Mouse (Mus musculus) cerebellum, adult 8-10 months (tissue): ENCODE measurements around the gene Scnm1.

Source experiments
- DNase-seq: peaks from one replicate; pipeline ENCODE4 v3.0.0; 2022

Gene Scnm1

DNA sequence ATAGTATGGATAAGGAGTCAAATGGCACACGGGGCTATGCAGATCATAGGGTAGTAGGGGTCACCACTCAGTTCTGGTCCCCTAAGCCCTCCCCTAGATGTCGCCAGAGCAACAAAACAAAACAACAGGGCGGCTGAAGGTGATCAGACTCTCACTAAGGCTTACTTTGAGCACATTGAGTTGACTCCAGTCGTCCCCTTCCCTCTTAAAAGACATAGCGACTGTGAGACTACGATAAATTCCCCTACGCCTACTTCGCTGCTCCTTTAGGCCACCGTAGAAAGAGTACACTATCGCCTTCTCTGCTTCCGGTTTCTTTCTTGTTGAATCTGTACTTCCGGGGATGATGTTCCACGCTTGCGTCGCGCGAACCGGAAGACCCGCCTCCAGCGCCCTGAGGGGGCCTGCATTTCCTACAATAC lies at the start of gene Scnm1, which contains the start of gene Lysmd1:
Gene Scnm1, minus strand, starts transcription at position 332 of the 422 bp plus-strand sequence.
Gene Lysmd1, plus strand, starts transcription at position 409 of the 422 bp plus-strand sequence.
- peak; percentile 87 for DNase-seq

DNA sequence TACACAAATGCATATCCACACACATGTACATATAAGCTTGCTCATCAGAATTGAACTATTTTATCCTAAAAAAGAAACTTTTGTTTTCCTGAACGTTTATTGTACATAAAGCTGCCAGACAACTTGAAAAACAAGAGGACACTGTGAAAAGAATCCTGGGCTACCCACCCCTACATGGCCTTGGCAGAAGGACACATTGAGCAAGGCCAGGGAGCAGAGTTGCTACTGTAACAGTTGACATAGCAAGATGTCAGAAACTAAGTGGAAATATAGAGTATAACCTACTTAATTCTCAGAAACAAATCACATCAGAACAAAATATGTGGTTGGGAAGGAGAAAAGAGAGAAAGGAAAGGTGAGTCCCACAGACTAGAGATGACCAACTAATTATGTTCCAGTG lies 48.0 kb upstream of the Scnm1 start:
- no peak for DNase-seq

DNA sequence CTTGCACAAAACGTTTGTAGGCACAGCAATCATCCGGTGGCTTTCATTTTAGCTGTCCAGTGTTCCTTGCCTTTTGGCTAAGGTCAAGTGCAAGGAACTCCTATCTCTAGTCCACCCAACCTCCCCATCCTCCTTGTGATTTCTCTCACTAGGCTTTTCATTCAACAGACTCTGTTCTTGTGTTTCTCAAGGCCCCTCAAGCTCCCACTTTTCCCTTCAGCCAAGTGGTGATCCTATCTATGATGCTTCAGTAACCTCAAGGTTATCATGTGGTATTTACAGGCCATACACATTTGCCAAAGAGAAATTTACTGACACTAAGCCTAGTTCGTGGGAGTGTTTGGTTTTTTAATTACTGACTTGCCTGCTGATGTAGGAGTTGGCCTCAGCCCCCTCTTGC lies 46.1 kb upstream of the Scnm1 start:
- DNase-seq: no peak

DNA sequence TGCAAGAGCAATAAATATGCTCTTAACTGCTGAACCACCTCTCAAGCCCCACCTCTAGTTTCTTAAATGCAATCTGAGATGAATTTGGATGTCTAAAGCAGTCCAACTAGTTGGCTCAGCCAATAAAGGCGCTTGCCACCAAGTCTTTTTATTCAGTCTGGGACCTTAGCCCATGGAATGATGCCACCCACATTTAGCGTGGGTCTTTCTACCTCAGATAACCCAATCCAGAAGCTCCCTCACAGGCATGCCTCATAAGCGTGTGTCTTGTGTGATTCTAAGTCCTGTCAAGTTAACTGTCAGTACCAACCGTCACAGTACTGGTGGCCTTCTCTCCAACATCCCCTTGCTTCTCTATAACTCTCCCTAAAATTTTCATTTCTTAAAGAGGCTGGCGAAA lies 45.1 kb upstream of the Scnm1 start:
- DNase-seq: no peak

DNA sequence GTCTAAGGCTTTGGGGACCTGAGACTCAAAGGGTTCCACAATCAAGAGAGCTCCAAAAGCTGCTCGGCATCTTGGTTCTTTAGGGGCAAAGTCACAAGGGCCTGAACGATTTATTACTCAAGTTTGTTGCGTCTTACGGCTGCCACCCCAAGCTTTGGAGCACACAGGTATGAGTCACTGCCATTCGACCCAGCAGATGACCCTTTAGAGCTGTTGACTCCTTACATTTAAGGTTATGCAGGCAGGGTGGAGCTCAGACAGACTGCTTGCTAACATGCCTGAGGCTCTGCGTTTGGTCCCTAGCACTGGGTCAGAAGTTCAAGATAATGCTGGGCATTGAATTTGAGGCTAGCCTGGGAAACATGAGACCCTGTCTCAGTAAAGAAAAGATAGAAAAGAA lies 43.8 kb upstream of the Scnm1 start:
- no peak for DNase-seq

DNA sequence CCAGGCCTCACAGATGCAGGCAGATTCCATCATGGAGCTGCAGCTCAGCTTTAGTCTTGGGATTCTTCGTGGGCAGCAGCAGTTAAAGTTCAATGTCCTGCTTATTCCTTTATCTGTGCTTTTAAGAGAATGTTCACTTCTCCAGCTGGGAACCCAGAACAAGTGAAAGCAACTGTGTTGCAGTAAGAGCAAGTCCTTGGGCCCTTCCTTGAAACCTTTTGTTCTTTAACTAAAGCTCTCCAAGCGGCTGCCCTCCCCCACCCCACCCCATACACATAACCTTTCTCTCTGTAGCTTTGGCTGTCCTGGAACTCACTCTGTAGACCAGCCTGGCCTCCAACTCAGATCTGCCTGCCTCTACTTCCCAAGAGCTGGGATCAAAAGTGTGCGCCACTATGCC lies 42.7 kb upstream of the Scnm1 start:
- DNase-seq: no peak

DNA sequence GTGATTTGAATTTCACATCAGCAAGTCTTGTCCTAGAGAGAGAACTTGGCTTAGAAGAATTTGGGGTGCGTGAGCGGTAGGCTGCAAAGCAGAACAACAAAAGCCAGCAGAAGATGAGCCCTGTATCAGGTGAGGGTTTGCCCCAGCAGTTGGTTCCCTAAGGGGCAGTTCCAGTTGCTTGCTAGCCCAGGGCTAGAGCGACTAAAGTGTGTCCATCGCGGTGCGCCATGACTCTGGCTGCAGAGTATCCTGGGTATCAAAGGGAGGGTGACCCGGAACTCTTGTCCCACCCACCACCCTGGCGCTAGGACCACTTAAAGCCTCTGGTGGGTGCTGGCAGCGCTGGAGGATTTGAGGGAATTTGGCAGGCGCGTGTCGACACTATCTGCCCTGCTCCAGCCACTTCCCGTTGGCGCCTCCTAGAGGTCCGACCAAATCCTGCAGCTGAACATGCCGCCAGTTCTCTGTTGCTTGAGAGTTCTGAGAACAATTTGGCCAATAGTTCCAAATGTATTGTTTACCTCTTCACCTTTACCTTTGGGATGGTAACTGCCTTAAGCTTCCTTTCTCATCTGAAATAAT lies 40.3 kb upstream of the Scnm1 start:
- peak; percentile 86 for DNase-seq

DNA sequence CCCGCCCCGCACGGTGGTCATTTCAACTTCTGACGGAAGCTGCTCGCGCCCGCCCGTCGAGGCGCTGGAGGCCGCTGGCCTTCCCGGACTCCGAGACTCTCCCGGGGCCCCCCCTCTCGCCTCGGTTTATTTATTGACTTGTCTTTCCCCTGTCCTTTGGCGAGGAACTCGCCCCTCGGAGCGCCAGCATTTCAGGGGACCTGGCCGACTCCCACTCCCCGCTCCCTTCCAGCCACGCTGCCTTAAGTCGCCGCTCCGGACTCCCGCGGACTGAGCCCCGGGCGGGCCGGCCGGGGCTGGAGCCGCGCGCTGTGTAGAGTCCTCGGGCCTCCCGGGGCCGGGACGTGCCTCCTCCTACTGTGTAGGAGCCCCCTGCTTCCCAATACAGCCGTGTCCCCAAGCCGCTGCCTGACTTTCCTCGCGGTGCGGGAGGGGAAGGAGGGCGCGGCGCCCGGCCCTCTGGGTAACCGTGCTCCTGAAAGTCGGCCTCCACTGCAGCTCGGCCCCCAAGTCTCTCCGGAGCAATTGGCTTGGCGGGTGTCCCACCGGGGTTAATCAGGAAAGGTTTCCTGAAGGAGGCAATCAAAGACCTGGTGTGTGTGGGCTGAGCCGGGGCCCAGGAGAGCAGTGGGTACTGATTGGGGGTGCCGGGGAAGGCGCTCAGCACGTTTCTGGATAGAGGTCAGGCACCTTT lies 39.6 kb upstream of the Scnm1 start:
- DNase-seq: no peak

DNA sequence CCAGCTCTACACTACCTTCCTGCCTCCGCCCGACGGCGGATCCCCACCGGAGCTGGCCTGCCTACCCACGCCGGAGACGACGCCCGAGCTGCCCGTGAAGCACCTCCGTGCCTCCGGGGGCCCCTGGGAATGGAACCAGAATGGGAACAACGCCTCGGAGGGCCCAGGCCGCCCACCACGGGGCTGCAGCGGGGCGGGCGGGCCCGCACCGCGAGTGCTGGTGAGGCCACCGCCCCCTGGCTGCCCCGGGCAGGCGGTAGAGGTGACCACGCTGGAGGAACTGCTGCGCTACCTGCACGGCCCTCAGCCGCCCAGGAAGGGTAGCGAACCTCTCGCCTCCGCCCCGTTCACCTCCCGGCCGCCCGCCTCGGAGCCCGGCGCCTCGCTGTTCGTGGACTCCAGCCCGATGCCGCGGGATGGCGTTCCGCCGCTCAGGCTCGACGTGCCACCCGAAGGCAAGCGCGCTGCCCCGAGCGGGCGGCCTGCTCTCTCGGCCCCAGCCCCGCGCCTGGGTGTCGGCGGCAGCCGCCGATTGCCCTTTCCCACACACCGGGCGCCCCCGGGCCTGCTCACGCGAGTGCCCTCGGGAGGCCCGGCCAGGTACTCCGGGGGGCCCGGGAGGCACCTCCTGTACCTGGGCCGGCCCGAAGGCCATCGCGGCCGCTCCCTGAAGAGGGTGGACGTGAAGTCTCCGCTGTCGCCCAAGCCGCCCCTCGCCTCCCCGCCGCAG lies 38.9 kb upstream of the Scnm1 start:
- no peak for DNase-seq

DNA sequence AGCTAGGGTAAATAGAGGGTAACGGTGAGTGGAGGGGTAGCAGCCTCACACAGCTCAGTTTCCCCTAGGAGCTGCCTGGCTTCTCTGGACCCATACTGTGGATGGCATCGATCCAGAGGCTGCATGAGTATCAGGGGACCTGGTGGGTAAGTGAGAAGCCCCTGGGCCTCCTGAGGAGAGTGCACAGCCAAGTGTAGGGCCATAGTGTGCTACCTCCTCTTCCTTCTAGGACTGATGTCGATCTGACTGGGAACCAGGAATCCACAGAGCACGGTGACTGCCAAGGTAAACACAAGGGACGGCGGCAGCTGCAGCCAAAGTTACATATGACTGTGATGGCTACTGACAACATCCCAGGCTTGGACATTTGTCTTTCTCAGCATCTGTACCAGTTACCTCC lies 37.3 kb upstream of the Scnm1 start:
- DNase-seq: no peak

DNA sequence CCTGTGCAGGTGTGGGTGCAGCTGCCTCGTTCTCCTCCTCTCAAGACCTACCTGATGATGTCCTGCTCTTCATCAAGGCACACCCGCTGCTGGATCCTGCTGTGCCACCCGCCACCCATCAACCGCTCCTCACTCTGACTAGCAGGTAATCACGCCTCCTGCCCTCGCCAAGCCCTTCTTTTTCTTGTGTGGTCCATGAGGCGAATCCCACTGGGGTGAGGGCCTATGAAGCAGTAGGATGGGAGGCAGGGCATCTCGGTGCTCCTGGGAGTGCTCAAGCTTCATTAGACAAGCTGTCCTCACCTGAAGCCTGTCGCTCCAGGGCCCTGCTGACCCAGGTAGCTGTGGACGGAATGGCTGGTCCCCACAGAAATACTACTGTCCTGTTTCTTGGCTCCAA lies 36.2 kb upstream of the Scnm1 start:
- no peak for DNase-seq

DNA sequence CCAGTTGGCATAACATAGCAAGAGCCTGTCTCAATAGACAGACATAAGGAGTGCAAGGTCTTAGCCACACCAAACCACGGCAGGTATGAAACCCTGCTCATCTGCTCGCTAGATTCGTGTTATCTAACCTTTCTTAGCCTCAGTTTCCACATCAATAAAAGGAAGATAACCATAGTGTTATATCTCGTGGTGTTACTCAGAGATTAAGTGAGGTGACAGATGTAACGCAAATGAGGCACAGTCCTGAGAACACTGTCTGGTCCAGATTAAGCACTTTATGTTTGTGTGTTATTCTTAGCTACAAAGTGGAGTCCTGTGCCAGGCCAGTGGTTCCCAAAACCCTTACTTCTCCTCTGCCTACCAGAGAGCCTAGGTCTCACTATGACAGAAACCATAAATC lies 31.0 kb upstream of the Scnm1 start:
- DNase-seq: no peak

DNA sequence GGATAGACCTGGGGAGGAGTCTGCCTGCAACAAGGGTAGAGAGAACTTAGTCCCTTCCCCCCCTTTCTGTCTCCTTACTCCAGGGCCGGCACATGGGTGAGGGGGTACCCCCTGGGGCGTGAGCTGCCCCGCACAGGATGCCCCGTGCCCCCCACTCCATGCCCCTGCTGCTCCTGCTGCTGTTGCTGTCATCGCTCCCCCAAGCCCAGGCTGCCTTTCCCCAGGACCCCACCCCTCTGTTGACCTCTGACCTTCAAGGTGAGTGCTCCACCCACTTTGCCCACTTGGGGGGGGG lies 30.4 kb upstream of the Scnm1 start:
- DNase-seq: no peak

DNA sequence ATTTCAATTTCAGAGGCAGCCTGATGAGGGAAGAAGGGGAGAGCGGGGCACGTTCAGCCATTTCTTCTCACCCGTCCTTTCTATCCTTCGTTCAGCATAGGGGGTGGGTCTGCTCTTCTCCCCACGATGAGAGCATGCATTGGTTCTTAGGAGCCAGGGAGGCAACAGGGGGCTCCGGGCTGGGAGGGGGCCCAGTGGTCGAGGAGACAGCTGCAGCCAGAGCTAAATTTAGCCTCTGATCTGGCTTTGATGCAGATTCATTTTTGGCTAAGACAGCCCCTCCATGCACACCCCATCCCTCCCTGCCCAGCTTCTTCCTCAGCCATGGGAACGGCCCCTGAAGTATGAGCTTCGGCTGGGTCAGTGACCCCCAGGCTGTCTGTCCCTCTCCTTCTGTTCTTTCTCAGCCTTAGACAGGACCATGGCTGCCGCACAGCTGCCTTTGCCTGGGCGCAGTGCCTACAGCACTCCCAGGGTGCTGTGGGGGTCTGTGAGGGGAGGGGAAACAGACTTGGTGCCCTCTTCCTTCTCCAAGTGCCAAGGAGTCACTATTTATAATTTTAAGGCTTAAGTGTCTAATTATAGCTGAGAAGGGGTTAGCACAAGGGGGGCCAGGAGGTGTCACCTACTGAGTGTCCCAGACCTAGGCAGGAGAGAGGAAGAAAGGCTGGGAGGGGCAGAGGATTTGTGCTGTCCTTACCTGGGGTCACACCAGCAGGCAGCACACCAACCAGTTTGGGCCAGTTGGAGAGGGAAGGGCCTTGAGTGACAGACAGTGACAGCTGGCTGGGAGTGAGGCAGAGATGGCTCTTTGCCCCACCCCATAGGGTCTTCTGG lies 29.8 kb upstream of the Scnm1 start:
- DNase-seq: no peak

DNA sequence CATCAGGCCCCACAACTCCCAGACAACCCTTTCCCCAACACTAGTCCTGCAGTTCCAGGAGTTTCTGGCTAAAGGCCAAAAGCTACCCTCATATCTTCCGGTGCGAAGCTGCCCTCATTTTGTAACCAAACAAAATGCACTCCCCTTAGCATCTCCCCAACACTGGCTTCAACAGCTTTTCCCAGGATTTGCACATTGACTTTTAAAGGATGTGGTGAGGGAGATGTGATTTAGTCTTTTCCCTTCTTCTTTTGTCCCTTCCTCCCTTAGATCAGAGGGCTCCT lies 28.5 kb upstream of the Scnm1 start:
- DNase-seq: no peak

DNA sequence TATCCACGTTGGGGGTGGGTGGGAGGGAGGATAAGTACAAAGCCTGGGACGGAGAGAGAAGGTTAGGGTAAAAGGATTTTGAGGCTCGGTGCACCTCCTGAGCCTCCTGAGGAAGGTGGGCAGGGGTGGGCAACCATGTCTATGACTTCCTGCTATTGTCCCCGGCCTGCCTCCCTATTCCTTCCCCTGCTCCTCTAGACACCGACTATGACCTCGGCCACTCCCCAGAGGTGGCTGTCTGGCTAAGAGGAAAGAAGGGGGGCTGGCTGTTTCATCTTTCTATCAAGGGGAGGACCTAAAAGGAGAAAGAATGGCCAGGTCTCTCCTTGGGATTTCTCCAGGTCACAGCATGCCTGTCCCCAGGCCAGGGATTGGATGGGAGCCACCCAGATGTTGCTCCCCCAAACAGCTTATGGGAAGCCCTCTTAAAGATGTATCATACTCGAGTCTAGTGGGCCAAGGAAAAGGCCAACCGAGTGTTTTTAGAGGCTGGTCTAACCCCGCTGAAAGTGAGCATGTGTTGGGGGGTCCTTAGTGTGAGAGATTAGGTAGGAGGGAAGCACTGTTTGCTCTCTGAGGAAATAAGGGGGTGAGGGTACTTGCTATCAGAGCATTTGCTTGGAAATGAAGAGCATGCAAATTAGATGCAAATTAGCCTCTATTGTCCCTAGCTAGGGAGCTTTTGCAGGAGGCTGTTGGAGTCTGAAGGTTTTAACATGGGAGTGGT lies 28.0 kb upstream of the Scnm1 start:
- peak; percentile 31 for DNase-seq

DNA sequence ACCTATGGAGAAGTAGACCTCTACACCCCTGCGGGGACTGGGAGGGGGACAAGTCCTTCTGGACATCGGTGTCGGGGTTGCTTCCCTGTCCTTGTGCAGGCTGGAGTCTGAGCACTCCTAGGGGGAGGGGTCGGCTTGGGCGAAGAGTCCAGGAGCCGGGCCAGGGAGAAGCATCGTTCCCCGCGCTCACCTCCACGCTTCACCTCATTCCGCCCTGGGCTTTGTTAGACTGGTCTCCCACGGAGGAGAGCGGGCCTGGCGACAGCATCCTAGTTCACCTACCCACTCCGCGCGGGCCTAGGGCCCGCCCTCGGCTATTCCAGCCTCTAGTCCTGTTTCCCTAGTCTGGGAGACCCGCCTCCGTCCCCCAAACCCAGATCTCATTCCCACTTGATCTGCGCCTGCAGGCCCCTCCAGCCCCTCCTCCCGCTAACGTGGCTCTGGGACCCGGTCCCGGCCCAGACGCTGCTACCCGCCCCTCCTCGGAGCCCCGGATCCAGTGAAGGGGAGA lies 27.3 kb upstream of the Scnm1 start:
- DNase-seq: peak; percentile 46

DNA sequence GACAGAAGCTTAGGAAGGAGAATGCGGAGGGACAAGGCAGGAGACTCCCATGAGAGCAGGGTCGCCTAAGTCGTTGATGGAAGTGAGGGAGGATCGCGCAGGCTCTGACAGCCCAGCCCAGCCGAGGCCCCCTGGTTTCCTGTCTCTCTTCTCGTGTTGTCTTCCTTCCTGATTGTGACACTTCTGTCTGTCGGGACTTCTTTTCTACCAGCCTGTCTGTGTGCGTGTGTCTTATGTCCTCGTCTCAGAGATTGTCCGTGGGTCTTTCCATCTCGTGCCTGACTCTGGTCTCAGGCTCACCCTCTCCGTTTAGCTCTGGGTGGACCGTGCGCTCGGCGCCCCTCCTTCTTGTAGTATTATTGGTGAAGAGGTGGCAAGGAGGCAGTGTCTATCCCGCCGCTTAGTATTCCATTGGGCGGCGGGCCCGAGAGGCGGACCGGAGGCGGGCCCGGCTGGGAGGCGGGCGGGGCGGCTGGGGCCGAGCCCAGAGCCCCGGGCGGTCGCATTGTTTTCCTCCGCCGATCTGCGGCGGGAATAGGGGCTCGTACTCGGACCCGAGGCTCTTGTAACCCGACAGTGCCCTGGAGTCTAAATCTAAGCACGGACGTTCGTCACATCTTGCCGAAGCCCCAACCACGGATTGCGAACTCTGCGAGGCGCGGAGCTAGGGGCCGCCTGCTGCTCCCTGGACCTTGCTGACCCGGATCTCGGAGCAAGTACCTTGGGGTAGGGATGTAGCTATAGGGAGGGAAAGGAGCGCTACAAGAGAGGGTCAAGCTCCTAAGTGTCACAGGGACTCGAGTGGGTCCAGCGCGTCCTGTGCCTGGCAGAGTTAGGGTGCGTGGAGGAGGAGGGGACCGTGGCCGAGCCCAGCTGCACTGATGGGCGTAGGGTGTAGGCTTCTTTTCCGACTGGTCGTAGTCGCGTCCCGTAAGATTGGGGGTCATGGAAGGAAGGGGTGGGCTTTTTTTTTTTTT lies 26.5 kb upstream of the Scnm1 start, which contains the start of gene Sema6c:
Gene Sema6c, plus strand, starts transcription at position 471 of the 977 bp plus-strand sequence.
- DNase-seq: peak; percentile 87

DNA sequence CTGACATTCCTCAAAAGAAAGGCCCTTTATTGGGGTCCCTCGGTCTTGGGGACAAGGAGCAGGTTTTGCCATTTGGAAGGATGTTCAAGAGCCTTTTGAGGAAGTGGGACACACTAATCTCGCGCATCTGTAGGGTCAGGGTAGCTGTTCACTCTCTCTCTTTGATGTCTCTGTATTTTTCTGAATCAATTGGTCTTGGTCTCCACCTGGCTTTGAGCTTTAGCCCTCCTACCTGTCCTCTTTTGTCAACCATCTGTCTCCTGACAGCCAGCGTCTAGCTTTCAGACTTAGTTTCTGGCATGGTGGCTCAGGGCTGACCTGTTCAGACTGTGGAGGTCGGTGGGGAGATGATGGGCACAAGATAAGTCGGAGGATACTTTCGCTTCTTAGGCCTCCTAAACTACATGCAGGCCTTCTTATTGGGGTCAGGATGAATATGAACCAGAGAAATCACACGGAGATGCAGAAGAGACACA lies 25.7 kb upstream of the Scnm1 start:
- peak; percentile 30 for DNase-seq

DNA sequence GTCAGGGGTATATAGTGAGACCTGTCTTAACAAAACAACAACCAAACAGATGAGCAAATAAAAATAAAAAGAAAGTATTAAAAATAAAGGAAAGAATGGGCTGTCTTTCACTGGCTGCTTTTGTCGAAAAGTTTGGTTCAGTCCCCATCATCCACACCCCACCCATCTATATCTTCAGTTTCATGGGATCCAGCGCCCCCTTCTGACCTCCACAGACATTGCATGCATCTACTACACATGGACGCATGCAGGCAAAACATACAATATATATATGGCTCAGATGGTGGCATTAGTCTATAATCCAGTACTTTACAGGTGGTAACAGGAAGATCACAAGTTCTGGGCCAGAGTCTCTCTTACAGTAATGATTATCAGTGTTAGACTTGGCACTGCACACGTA lies 20.1 kb upstream of the Scnm1 start:
- DNase-seq: no peak

DNA sequence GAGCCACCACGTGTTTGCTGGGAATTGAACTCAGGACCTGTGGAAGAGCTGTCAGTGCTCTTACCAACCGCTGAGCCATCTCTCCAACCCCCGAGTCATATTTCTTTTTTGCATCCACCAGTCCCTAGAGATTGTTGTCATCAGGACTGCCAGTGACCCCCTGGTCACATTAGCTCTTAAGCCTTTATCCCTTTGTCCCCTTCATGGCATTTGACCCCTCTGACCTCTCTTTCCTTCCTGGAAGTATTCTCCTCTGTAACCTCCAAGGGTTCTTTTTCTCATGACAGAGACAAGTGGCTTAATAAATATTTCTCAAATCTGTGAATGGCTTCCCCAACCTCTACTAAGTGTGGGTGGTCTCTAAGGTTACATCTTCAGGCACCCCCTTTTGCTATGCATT lies 14.1 kb upstream of the Scnm1 start:
- DNase-seq: no peak
